Mouse (Mus musculus): ENCODE data around the gene Etnppl. TPM values are rescaled to one million over a fixed set of nuclear protein-coding genes. Genes with fewer than 3 reads are reported as not detected.

Gene Etnppl
- polyA plus RNA-seq (2017; shearing (Covaris generic)) = under 1 TPM in 1 of 3 experiments, not detected in 2; 0.27 TPM

GRCm38 (mm10) chr3:130617439-130617898 lies at the start of gene Etnppl:
TSS of gene Etnppl (plus strand) at chr3:130617448.
- ATAC-seq = no peak

- no peak for ATAC-seq
Measured at GRCm38 (mm10) chr3:130568331-130569095, 48.7 kb upstream of the Etnppl start.

GRCm38 (mm10) chr3:130573243-130573642 lies 44.0 kb upstream of the Etnppl start:
- no peak for ATAC-seq

DNA sequence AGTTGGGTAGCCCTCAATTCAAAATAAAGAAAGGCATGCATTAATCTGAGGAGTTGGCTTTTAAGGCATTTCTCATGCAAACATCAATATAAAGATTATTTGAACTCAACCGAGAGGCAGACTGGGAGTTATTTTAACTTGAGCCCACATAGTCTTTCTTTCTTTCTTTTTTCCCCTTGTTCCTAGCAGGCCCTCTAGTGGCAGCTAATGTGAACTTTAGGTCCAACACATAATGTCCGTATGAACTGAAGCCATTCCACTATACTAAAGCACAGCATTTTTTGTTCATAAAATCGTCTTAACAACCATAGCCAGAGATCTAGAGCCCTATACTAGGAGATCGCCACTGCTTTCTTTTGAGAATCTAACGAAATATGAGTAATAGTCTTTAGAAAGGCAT lies 42.6 kb upstream of the Etnppl start:
- ATAC-seq = no peak

- ATAC-seq = no peak
Measured at GRCm38 (mm10) chr3:130576683-130577082, 40.6 kb upstream of the Etnppl start.

GRCm38 (mm10) chr3:130579501-130579900 lies 37.7 kb upstream of the Etnppl start:
- no peak for ATAC-seq

DNA sequence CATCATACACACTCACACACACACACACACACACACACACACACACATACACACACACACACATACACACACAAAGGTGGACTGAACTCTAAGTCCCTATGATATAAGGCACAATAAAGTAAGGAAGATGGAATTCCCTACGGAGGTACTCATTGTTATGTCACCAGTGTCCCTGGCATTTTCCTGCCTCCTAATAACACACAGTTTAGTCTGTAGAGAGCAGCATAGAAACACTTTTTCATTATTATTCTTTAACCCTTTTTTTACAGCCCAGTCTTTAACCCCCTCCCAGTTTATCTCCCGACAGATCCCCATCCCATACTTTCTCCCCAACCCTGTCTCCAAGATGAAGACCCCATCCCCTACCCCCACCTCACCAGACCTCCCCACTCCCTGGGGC lies 35.7 kb upstream of the Etnppl start:
- no peak for ATAC-seq

GRCm38 (mm10) chr3:130582903-130583664 lies 34.2 kb upstream of the Etnppl start:
- ATAC-seq = no peak

- no peak for ATAC-seq
Measured at GRCm38 (mm10) chr3:130584007-130584406, 33.2 kb upstream of the Etnppl start.

GRCm38 (mm10) chr3:130595050-130595449 lies 22.2 kb upstream of the Etnppl start:
- ATAC-seq = no peak

DNA sequence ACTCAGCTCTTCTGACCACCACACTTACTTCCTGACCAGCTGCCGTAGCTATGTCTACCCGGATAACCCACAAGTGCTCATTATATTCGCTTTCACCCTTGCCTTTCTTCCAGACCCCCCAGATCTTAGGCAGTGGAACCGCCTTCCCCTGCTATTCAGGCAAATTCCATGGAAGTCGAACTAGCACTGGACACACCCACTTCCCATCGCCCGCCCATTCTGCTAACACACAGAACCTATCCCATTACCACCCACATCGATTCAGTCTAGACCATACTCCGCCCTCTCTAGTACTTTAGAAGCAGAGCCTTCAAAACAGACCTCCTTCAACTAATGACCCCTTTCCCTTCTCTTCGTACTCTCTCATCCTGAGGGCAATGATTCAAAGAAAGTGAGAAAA lies 15.8 kb upstream of the Etnppl start:
- no peak for ATAC-seq

- no peak for ATAC-seq
Measured at GRCm38 (mm10) chr3:130607924-130608323, 9.3 kb upstream of the Etnppl start.

- ATAC-seq = no peak
Measured at GRCm38 (mm10) chr3:130614444-130614843, 2.8 kb upstream of the Etnppl start.

- no peak for ATAC-seq
Measured at GRCm38 (mm10) chr3:130615625-130616024, 1.6 kb upstream of the Etnppl start.

DNA sequence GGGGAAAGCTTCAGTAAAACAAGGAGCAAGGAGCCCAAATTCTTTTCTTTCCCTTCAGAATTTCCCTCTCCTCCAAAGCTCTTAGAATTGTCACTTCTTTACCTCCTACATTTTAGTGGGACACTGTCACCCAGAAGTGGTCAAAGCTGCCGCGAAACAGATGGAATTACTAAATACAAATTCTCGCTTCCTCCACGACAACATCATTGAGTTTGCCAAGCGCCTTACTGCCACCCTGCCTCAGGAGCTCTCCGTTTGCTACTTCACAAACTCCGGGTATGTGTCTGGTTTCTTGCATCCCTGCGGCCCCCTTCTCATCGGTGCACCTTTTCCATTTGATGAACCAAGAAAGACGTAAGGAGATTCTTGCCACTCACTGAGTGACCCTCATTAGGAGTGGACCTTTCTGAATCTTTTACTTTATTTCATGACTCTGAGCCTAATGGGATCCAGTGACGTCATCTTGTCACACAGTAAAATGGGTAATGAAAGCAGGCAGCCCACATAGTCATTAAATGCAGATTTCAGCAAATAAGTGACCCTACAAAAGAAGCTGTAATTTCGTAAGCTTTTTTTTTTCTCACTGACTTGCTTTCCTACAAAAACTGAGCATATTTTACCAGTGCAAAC lies 3.4 kb downstream of the Etnppl start:
- no peak for ATAC-seq

DNA sequence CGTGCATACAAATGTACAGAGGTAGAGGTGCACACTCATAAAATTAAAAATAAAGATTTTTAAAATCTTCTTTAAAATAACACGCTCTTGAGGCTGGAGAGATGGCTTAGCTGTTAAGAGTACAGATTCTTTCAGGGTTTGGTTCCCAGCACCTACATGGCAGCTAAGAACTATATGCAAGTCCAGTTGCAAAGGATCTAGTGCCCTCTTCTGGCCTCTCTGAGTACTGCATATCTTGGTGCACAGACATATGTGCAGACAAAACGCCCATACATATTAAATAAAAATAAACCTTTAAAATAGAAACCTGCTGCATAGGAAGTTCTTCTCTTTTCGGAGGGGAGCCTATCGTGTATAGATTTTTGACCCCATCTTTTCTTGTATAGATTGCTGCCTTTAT lies 11.1 kb downstream of the Etnppl start:
- no peak for ATAC-seq

- no peak for ATAC-seq
Measured at GRCm38 (mm10) chr3:130633859-130634258, 16.6 kb downstream of the Etnppl start.

- ATAC-seq = no peak
Measured at GRCm38 (mm10) chr3:130646110-130646810, 29.0 kb downstream of the Etnppl start.

DNA sequence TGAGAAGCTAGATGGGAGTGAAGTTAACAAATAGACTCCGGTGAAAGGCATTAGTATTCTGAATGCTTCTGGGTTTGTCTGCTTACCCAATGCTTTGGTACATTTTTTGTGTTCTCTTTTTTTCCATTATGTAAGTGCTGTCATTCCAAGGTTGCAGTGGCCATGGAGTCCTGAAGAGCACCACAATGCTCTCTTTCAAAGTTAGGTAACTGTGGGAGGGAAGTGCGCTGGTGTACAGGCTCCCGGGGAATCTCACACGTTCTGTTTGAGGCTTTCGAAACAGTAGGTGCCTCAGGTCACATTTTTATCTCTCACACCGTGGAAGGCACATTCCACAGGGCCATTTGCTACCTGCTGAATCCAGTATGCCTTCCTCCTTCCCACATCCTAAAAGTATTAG lies 32.3 kb downstream of the Etnppl start:
- ATAC-seq = no peak

DNA sequence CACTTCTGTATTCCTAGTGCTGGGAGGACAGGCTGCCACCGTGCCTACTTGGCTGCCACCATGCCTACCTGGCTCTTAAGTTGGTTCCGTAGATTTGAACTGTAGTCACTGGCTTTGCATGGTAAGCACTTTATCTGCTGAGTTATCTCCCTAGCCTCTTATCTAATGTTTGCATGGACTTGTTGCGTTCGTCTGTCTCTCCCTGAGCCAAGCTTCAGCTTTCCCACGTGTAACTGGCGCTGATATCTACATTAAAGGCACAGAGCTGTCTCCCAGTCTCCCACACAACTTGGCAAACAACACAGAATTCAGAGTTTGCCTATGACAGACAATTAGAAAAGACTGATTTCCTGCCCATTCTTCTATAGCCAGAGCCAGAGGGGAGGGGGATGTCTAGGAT lies 43.4 kb downstream of the Etnppl start:
- ATAC-seq = no peak

GRCm38 (mm10) chr3:130662496-130662895 lies 45.2 kb downstream of the Etnppl start:
- no peak for ATAC-seq

GRCm38 (mm10) chr3:130671291-130671690 lies 54.0 kb downstream of the Etnppl start:
- ATAC-seq = no peak
